9 mouse cellular contexts compared by ENCODE assay signal in genomic region chr1:184394559-184395194, GRCm38 (mm10).
A peak's percentile ranks its signal among the peaks of the same experiment; 100 is the strongest.
DNase-seq lines count a peak whose midpoint lies in the region; ATAC-seq and TF ChIP-seq lines count a peak whose summit lies in the region.
"Had no signal": no experiment of that assay in that cellular context is flagged by ENCODE, and none has a peak within 500 bp of the region (broad histone marks: within the 10 kb centered on the region; RNA-seq: fewer than 3 reads in every experiment).

No protein-coding gene starts in this region.

- no peak overlapping the region for H3K4me2 ChIP-seq in embryonic facial prominence, embryonic 12.5 days (replicated peaks)
- H3K4me2 ChIP-seq in hindbrain, postnatal 0 days (ENCODE audit: low read depth, low read length): 0 out of 2 replicates have a peak overlapping the region, but pooled peaks have one; percentile 24
- H3K4me2 ChIP-seq in hindbrain, embryonic 11.5 days (replicated peaks; ENCODE audit: low read depth, low read length): no peak overlapping the region
- H3K4me2 ChIP-seq in intestine, embryonic 15.5 days (replicated peaks): peak overlapping the region; percentile 30

- no peaks in the 10 kb centered on the region for H3K79me2 ChIP-seq in C2C12 (ENCODE audit: control insufficient read depth, insufficient read depth)

- no peak overlapping the region for H3K27ac ChIP-seq in embryonic facial prominence, embryonic 12.5 days
- no peak overlapping the region for H3K27ac ChIP-seq in embryonic facial prominence, embryonic 10.5 days (replicated peaks)
- H3K27ac ChIP-seq in hindbrain, postnatal 0 days: no peak overlapping the region
- no peak overlapping the region for H3K27ac ChIP-seq in hindbrain, embryonic 11.5 days (ENCODE audit: low read depth, low read length)
- peak overlapping the region; percentile 45 for H3K27ac ChIP-seq in intestine, embryonic 15.5 days

- no peaks in the 10 kb centered on the region for H3K79me3 ChIP-seq in C2C12 (ENCODE audit: low read depth)

- H3K36me3 ChIP-seq in embryonic facial prominence, embryonic 12.5 days: no peaks in the 10 kb centered on the region
- H3K36me3 ChIP-seq in embryonic facial prominence, embryonic 10.5 days (replicated peaks): no peaks in the 10 kb centered on the region
- H3K36me3 ChIP-seq in hindbrain, postnatal 0 days (ENCODE audit: insufficient read depth, low read length): no peaks in the 10 kb centered on the region
- no peaks in the 10 kb centered on the region for H3K36me3 ChIP-seq in hindbrain, embryonic 11.5 days (ENCODE audit: control insufficient read depth, insufficient read depth, low read length)
- no peaks in the 10 kb centered on the region for H3K36me3 ChIP-seq in C2C12 (ENCODE audit: control insufficient read depth, insufficient read depth)
- H3K36me3 ChIP-seq in intestine, embryonic 15.5 days: no peaks in the 10 kb centered on the region

- TF ChIP-seq CTCF in hindbrain, postnatal 0 days (IDR thresholded peaks at IDR 0.05; ENCODE audit: low read depth): no peak
- no peak for TF ChIP-seq CTCF in C2C12 (IDR thresholded peaks at IDR 0.05; ENCODE audit: control insufficient read depth, insufficient read depth, insufficient read length)

- 59% methylated on average over 12 of the region's 12 CpGs for WGBS in embryonic facial prominence, embryonic 12.5 days
- WGBS in embryonic facial prominence, embryonic 10.5 days: 85% methylated on average over 12 of the region's 12 CpGs
- WGBS in hindbrain, postnatal 0 days: 75% methylated on average over 12 of the region's 12 CpGs
- 80% methylated on average over 12 of the region's 12 CpGs for WGBS in hindbrain, embryonic 11.5 days
- WGBS in intestine, embryonic 15.5 days: 47% methylated on average over 12 of the region's 12 CpGs

- no peaks in the 10 kb centered on the region for H3K4me1 ChIP-seq in embryonic facial prominence, embryonic 12.5 days
- H3K4me1 ChIP-seq in embryonic facial prominence, embryonic 10.5 days: no peaks in the 10 kb centered on the region
- no peaks in the 10 kb centered on the region for H3K4me1 ChIP-seq in hindbrain, postnatal 0 days (ENCODE audit: insufficient read depth, low read length)
- H3K4me1 ChIP-seq in hindbrain, embryonic 11.5 days (replicated peaks; ENCODE audit: control insufficient read depth, insufficient read depth, low read length): no peaks in the 10 kb centered on the region
- H3K4me1 ChIP-seq in intestine, embryonic 15.5 days (replicated peaks): no peaks in the 10 kb centered on the region

- no peak for DNase-seq in embryonic facial prominence, embryonic 10.5 days (ENCODE audit: low spot score)
- DNase-seq in hindbrain, postnatal 0 days (ENCODE audit: low spot score): no peak
- no peak for DNase-seq in hindbrain, embryonic 11.5 days (ENCODE audit: low spot score)
- no peak for DNase-seq in cerebellum, postnatal 25 days
- DNase-seq in adrenal gland, adult 2 months: no peak

- H3K9ac ChIP-seq in embryonic facial prominence, embryonic 12.5 days: no peak overlapping the region
- H3K9ac ChIP-seq in hindbrain, postnatal 0 days (replicated peaks; ENCODE audit: low read length): no peak overlapping the region
- H3K9ac ChIP-seq in hindbrain, embryonic 11.5 days (ENCODE audit: low read depth, low read length): no peak overlapping the region
- no peak overlapping the region for H3K9ac ChIP-seq in intestine, embryonic 15.5 days
- H3K9ac ChIP-seq: liver, postnatal 0 days had no signal

- H3K4me3 ChIP-seq in embryonic facial prominence, embryonic 12.5 days: no peak overlapping the region
- H3K4me3 ChIP-seq in embryonic facial prominence, embryonic 10.5 days: no peak overlapping the region
- H3K4me3 ChIP-seq in hindbrain, postnatal 0 days (ENCODE audit: low read length): no peak overlapping the region
- H3K4me3 ChIP-seq in hindbrain, embryonic 11.5 days (ENCODE audit: low read depth, low read length): no peak overlapping the region
- no peak overlapping the region for H3K4me3 ChIP-seq in C2C12 (ENCODE audit: insufficient read depth, poor library complexity, severe bottlenecking)
- H3K4me3 ChIP-seq in intestine, embryonic 15.5 days (replicated peaks): no peak overlapping the region

- no peaks in the 10 kb centered on the region for H3K9me3 ChIP-seq in embryonic facial prominence, embryonic 12.5 days
- no peaks in the 10 kb centered on the region for H3K9me3 ChIP-seq in embryonic facial prominence, embryonic 10.5 days
- no peaks in the 10 kb centered on the region for H3K9me3 ChIP-seq in hindbrain, postnatal 0 days (ENCODE audit: low read length)
- H3K9me3 ChIP-seq in hindbrain, embryonic 11.5 days (ENCODE audit: control insufficient read depth, low read length): no peaks in the 10 kb centered on the region
- H3K9me3 ChIP-seq in intestine, embryonic 15.5 days: no peaks in the 10 kb centered on the region

- ATAC-seq in embryonic facial prominence, embryonic 12.5 days (ENCODE audit: insufficient number of reproducible peaks, insufficient read depth, low FRiP score, low TSS enrichment): 0 out of 2 replicates have a peak, but pooled peaks have one; percentile 15
- no peak for ATAC-seq in hindbrain, postnatal 0 days
- no peak for ATAC-seq in hindbrain, embryonic 11.5 days (ENCODE audit: low FRiP score)
- no peak for ATAC-seq in intestine, embryonic 15.5 days
- ATAC-seq: liver, postnatal 0 days had no signal

- no peak overlapping the region for H3ac ChIP-seq in C2C12 (ENCODE audit: control insufficient read depth, insufficient read length, low read depth)

- H3K27me3 ChIP-seq in embryonic facial prominence, embryonic 12.5 days: no peaks in the 10 kb centered on the region
- no peaks in the 10 kb centered on the region for H3K27me3 ChIP-seq in embryonic facial prominence, embryonic 10.5 days (replicated peaks; ENCODE audit: low read depth, poor library complexity, severe bottlenecking)
- H3K27me3 ChIP-seq in hindbrain, postnatal 0 days (ENCODE audit: insufficient read depth, low read length): no peaks in the 10 kb centered on the region
- H3K27me3 ChIP-seq in hindbrain, embryonic 11.5 days (ENCODE audit: control insufficient read depth, insufficient read depth, low read length): no peaks in the 10 kb centered on the region
- no peaks in the 10 kb centered on the region for H3K27me3 ChIP-seq in C2C12 (ENCODE audit: control insufficient read depth, insufficient read depth, insufficient read length)
- no peaks in the 10 kb centered on the region for H3K27me3 ChIP-seq in intestine, embryonic 15.5 days (replicated peaks)

TF ChIP-seq in C2C12, 6 proteins besides CTCF, POLR2A, EP300 and RAD21:
- TF ChIP-seq MYOD1 (IDR thresholded peaks at IDR 0.05; ENCODE audit: control insufficient read depth, insufficient read length, low read depth) (peak; percentile 54), CEBPB (IDR thresholded peaks at IDR 0.05; ENCODE audit: low read depth) (no peak)
TF ChIP-seq in C2C12: peak in this region for 1.

Comparison
In these comparisons a context has a peak if more than half of its experiments do, and no peak if none do; other contexts are left out.
1. H3K4me2 ChIP-seq: peak in hindbrain, postnatal 0 days (single experiment) and intestine, embryonic 15.5 days (single experiment); none in embryonic facial prominence, embryonic 12.5 days (single experiment) and hindbrain, embryonic 11.5 days (single experiment).